Mouse (Mus musculus) brain, embryonic 14.5 days (tissue): Measurements from ENCODE around the gene Tctex1d4. TPM values are rescaled to one million over a fixed set of nuclear protein-coding genes. Genes with fewer than 3 reads are reported as not detected.

Experiments
- DNase-seq: peaks from one replicate; pipeline ENCODE4 v3.0.0-alpha.2; 2011; ENCODE audit warnings: low read depth
- CTCF ChIP-seq: fragments of 200-500 bp; IDR thresholded peaks from 2 replicates; pipeline ENCODE4 v1.5.1; 2012; ENCODE audit warnings: inconsistent platforms, mild to moderate bottlenecking, moderate library complexity, borderline replicate concordance; ENCODE audit not compliant: insufficient read depth, insufficient read length; ENCODE audit errors: extremely low read depth
- POLR2A ChIP-seq: fragments of 200-500 bp; IDR thresholded peaks from 2 replicates; pipeline ENCODE4 v1.6.1; 2012; ENCODE audit warnings: mild to moderate bottlenecking, inconsistent platforms, borderline replicate concordance; ENCODE audit not compliant: poor library complexity, insufficient read depth, insufficient read length, severe bottlenecking; ENCODE audit errors: extremely low read depth
- polyA plus RNA-seq: library from polyadenylated mRNA; depleted of rRNA; stranded (reverse); fragments of >200 nt; gene quantifications from 2 replicates; pipeline ENCODE4 v1.2.3, GENCODE M21; 2012

Gene Tctex1d4
- polyA plus RNA-seq, 1 experiment: 0.67 TPM

DNA sequence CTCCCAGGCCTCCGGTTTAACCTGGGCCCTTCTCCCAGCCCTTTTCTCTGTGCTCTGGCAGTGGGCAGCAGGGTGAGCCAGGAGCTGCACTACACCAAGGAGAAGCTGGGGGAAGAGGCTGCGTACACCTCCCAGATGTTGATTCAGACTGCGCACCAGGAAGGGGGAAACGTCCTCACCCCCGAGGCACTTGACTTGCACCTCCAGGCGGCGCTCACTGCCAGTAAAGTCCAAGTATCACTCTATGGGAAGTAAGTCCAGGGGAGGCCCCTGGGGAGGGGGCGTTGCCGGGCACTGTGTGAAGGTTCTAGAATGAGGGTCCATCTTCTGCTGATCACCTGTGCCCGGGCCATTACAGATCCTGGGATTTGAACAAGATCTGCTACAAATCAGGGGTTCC is 21.9 kb upstream of the Tctex1d4 start:
- no peak for DNase-seq
- TF ChIP-seq CTCF: no peak

- DNase-seq: peak; percentile 47
- TF ChIP-seq CTCF (no peak), POLR2A (no peak)
Measured at GRCm38 (mm10) chr4:117105127-117105526, 21.5 kb upstream of the Tctex1d4 start.

GRCm38 (mm10) chr4:117107813-117108523 is 18.6 kb upstream of the Tctex1d4 start:
- TF ChIP-seq CTCF (no peak), POLR2A (no peak)
- no peak for DNase-seq

- no peak for TF ChIP-seq POLR2A
- TF ChIP-seq CTCF: no peak
- no peak for DNase-seq
Measured at GRCm38 (mm10) chr4:117108524-117108849, 18.1 kb upstream of the Tctex1d4 start.

- DNase-seq: no peak
- TF ChIP-seq CTCF: no peak
- no peak for TF ChIP-seq POLR2A
Measured at GRCm38 (mm10) chr4:117109330-117109729, 17.3 kb upstream of the Tctex1d4 start.

- no peak for DNase-seq
- no peak for TF ChIP-seq POLR2A
- TF ChIP-seq CTCF: no peak
Measured at GRCm38 (mm10) chr4:117110249-117110648, 16.3 kb upstream of the Tctex1d4 start.

GRCm38 (mm10) chr4:117110985-117111384 is 15.6 kb upstream of the Tctex1d4 start:
- no peak for DNase-seq
- TF ChIP-seq CTCF: no peak

GRCm38 (mm10) chr4:117113237-117113636 is 13.4 kb upstream of the Tctex1d4 start:
- DNase-seq: no peak
- TF ChIP-seq CTCF (peak; percentile 6; the same call in 1 of the 2 replicates), POLR2A (no peak)

- no peak for DNase-seq
- TF ChIP-seq CTCF (no peak), POLR2A (no peak)
Measured at GRCm38 (mm10) chr4:117115592-117115991, 11.0 kb upstream of the Tctex1d4 start.

- TF ChIP-seq CTCF: no peak
- DNase-seq: no peak
Measured at GRCm38 (mm10) chr4:117117931-117118330, 8.7 kb upstream of the Tctex1d4 start.

- DNase-seq: no peak
- TF ChIP-seq POLR2A: no peak
- no peak for TF ChIP-seq CTCF
Measured at GRCm38 (mm10) chr4:117119636-117120035, 7.0 kb upstream of the Tctex1d4 start.

GRCm38 (mm10) chr4:117120052-117120444 is 6.5 kb upstream of the Tctex1d4 start:
- no peak for DNase-seq
- TF ChIP-seq POLR2A: no peak
- no peak for TF ChIP-seq CTCF

- peak; percentile 99 for DNase-seq
- TF ChIP-seq POLR2A (peak; percentile 42; the same call in 1 of the 2 replicates), CTCF (peak; percentile 83)
Measured at GRCm38 (mm10) chr4:117120445-117121414, 5.9 kb upstream of the Tctex1d4 start.
